Mouse (Mus musculus) lung, embryonic 16.5 days (tissue): Measurements from ENCODE around the gene Vmn2r118. TPM values are rescaled to one million over a fixed set of nuclear protein-coding genes. Genes with fewer than 3 reads are reported as not detected.

Experiments
- ATAC-seq: fragments of 200-750 bp; cut with Nextera tagmentation; 2 replicates; pipeline ENCODE4 v1.8.0; 2017; ENCODE audit warnings: low read depth, mild to moderate bottlenecking, moderate library complexity
- H3K27ac ChIP-seq: fragments of 300-500 bp; sonication (generic); 2 replicates; pipeline ENCODE4 v1.5.1; 2014; ENCODE audit warnings: mild to moderate bottlenecking, control low read depth, low read length
- H3K27me3 ChIP-seq: fragments of 300-500 bp; sonication (generic); 2 replicates; pipeline ENCODE4 v1.6.1; 2014; ENCODE audit warnings: low read depth, low read length, mixed read lengths; ENCODE audit not compliant: control insufficient read depth, insufficient read depth
- H3K36me3 ChIP-seq: fragments of 300-500 bp; sonication (generic); 2 replicates; pipeline ENCODE4 v1.6.1; 2014; ENCODE audit warnings: low read length; ENCODE audit not compliant: control insufficient read depth, insufficient read depth
- H3K4me1 ChIP-seq: fragments of 300-500 bp; sonication (generic); replicated peaks from 2 replicates; pipeline ENCODE4 v1.6.1; 2014; ENCODE audit warnings: low read length, mixed read lengths; ENCODE audit not compliant: control insufficient read depth, insufficient read depth
- H3K4me2 ChIP-seq: fragments of 300-500 bp; sonication (generic); 2 replicates; pipeline ENCODE4 v1.6.1; 2014; ENCODE audit warnings: low read depth, low read length, control low read depth
- H3K4me3 ChIP-seq: fragments of 300-500 bp; sonication (generic); 2 replicates; pipeline ENCODE4 v1.5.1; 2014; ENCODE audit warnings: mild to moderate bottlenecking, low read length, control low read depth
- H3K9ac ChIP-seq: fragments of 300-500 bp; sonication (generic); 2 replicates; pipeline ENCODE4 v1.6.1; 2014; ENCODE audit warnings: low read length, control low read depth
- H3K9me3 ChIP-seq: fragments of 300-500 bp; sonication (generic); 2 replicates; pipeline ENCODE4 v1.6.1; 2016; ENCODE audit warnings: low read length; ENCODE audit not compliant: control insufficient read depth
- WGBS: fragments of 180-500 bp; shearing (Covaris S2); extraction: QIAGEN DNeasy Blood & Tissue Kit; methylation state at CpG from one replicate; pipeline ENCODE4 v1.1.7; 2014; 5-methylcytosine and 5-hydroxymethylcytosine counted together
- polyA plus RNA-seq: library from polyadenylated mRNA; unstranded; fragments of >200 nt; fragmentation: Nextera tagmentation; extraction: Ambion mirVana; gene quantifications from 2 replicates; pipeline ENCODE4 v1.2.1, GENCODE M21; 2015

Vmn2r118 gene
- not detected in 2 replicates for polyA plus RNA-seq

DNA sequence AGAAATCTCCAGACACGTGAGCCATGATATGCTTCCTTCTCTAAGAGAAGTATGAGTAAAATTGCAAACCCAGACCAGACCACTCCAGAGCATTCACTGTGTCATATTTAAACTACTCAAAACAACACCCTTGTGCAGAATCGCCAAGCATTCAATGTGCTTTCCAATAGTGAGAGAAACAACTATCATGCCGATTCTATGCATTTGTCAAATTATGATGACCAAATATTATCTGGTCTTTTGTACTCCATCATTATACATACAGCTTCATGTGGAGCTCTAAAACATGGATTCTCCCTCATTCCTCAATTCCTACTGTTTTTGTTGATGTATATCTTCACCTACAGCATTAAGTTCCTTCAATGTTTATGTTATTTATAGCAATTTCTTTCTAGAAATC is at the start of gene Vmn2r118:
Gene Vmn2r118 (minus strand): TSS at position 101 of the 400 bp plus-strand sequence.
- no peak within 1 kb of the TSS for H3K9ac ChIP-seq
- H3K4me1 ChIP-seq = no peaks in the 10 kb centered on the region
- no peak within 1 kb of the TSS for H3K4me3 ChIP-seq
- WGBS = 79% methylated on average over 3 of the region's 3 CpGs
- H3K4me2 ChIP-seq = no peak within 1 kb of the TSS
- no peak for ATAC-seq
- H3K36me3 ChIP-seq = no peaks in the 10 kb centered on the region
- no peaks in the 10 kb centered on the region for H3K9me3 ChIP-seq
- H3K27me3 ChIP-seq = no peaks in the 10 kb centered on the region
- no peak within 1 kb of the TSS for H3K27ac ChIP-seq

DNA sequence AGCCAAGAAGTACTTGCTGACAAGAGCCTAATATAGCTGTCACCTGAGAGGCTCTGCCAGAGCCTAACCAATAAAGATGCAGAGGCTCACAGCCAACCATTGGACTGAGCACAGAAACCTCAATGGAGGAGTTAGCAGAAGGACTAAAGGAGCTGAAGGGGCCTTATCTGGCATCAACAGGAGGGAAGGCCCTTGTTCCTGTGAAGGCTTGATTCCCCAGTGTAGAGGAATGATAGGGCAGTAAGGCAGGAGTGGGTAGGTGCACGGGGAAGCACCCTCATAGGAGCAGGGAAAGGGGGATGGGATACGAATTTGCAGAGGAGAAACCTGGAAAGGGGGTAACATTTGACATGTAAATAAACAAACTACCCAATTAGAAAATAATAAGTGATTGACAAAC is 36.1 kb upstream of the Vmn2r118 start:
- 88% methylated on average over 2 of the region's 2 CpGs for WGBS
- Histone ChIP-seq H3K4me1 (no peaks in the 10 kb centered on the region), H3K36me3 (no peaks in the 10 kb centered on the region; the same call in 1 of the 2 replicates), H3K9me3 (no peaks in the 10 kb centered on the region), H3K4me2 (no peak overlapping the region), H3K27me3 (no peaks in the 10 kb centered on the region), H3K9ac (no peak overlapping the region), H3K4me3 (no peak overlapping the region), H3K27ac (no peak overlapping the region)
- ATAC-seq = no peak

DNA sequence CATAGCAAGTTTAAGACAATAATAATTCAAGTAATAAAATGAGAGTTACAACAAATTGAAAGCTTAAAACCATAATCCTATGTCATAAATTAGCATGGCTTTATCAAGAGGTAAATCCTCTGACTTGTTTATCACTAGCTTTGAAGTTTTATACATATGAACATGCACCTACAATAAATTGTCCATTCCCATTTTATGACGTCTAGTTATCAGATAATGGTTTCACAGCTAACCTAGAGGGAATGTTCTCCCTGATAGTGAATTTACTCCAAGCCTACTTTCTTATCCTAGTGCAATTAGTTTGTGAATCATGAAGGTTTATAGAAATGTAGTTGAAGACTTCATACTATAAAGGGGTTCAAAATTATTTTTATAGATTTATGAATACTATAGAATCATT is 34.2 kb downstream of the Vmn2r118 start:
- no peaks in the 10 kb centered on the region for H3K36me3 ChIP-seq
- H3K27me3 ChIP-seq = no peaks in the 10 kb centered on the region
- no peak overlapping the region for H3K27ac ChIP-seq
- H3K9ac ChIP-seq = no peak overlapping the region
- H3K4me2 ChIP-seq = no peak overlapping the region
- H3K4me3 ChIP-seq = no peak overlapping the region
- H3K4me1 ChIP-seq = no peaks in the 10 kb centered on the region
- 65% methylated on average over 1 of the region's 1 CpGs for WGBS
- no peaks in the 10 kb centered on the region for H3K9me3 ChIP-seq
- no peak for ATAC-seq

DNA sequence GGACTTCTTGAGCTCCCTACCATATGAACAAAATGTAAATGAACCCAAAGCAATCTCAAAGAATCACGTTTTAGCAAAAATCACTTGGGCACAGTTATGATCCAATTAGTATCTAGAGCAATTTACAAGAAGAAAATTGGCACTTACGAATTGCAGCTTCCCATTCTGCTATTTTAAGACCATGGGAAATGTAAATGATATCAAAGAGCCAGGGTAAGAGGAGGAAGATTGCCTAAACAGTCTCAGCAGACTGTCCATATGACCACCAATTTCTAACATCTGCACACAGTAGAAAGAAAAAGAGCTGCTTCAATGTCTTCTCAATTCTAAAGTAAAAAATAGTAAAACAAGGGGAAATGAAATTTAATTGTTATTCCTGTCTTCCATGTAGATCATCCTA is 63.2 kb downstream of the Vmn2r118 start:
- H3K27ac ChIP-seq = no peak overlapping the region
- no peaks in the 10 kb centered on the region for H3K9me3 ChIP-seq
- no peaks in the 10 kb centered on the region for H3K27me3 ChIP-seq
- no peak overlapping the region for H3K4me2 ChIP-seq
- no peak overlapping the region for H3K4me3 ChIP-seq
- WGBS = 53% methylated on average over 2 of the region's 2 CpGs
- no peak overlapping the region for H3K9ac ChIP-seq
- H3K4me1 ChIP-seq = no peaks in the 10 kb centered on the region
- ATAC-seq = no peak
- no peaks in the 10 kb centered on the region for H3K36me3 ChIP-seq

DNA sequence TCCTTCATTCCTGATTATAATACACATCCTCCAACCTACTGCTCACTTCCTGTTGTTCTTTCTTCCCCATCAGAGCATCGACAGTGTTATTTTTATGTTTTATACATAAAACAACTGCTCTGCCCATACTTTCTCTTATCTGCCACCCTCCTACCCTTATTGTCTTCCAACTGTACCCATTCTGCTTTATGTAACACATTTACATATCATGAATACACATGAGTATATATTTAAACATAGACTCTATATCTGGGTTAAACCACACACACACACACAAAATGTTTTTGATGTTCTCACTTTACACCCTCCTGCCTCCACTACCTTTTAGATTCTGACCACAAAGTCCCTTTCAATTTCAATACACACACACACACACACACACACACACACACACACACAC is 76.5 kb downstream of the Vmn2r118 start:
- no peak overlapping the region for H3K4me3 ChIP-seq
- no peaks in the 10 kb centered on the region for H3K9me3 ChIP-seq
- no peaks in the 10 kb centered on the region for H3K4me1 ChIP-seq
- no peak overlapping the region for H3K27ac ChIP-seq
- H3K27me3 ChIP-seq = no peaks in the 10 kb centered on the region
- no peak overlapping the region for H3K9ac ChIP-seq
- 55% methylated on average over 1 of the region's 1 CpGs for WGBS
- no peak overlapping the region for H3K4me2 ChIP-seq
- no peaks in the 10 kb centered on the region for H3K36me3 ChIP-seq
- ATAC-seq = no peak

Other genes with a start within 250 kb of the Vmn2r118 start
- gene St6gal2, start 179.8 kb downstream of the Vmn2r118 start, polyA plus RNA-seq = 0.43 and 1.2 TPM in 2 replicates
- 8.6 and 9.7 TPM in 2 replicates for gene Pot1b, start 87.4 kb upstream of the Vmn2r118 start, polyA plus RNA-seq
- gene Adgre4, start 124.8 kb upstream of the Vmn2r118 start, polyA plus RNA-seq = 0.16 and 0.38 TPM in 2 replicates